Mouse (Mus musculus) small intestine, adult 2 months (tissue): ENCODE data around the gene Serac1. TPM values are rescaled to one million over a fixed set of nuclear protein-coding genes. Genes with fewer than 3 reads are reported as not detected.

Experiments used
- H3K27ac ChIP-seq: fragments of 200-500 bp; 2 replicates; pipeline ENCODE4 v1.5.1; 2012; ENCODE audit warnings: low read depth, low read length, control low read depth, inconsistent platforms; ENCODE audit not compliant: insufficient read depth
- H3K27me3 ChIP-seq: fragments of 200-500 bp; 2 replicates; pipeline ENCODE4 v1.6.1; 2012; ENCODE audit warnings: mild to moderate bottlenecking, moderate library complexity, low read length, inconsistent platforms; ENCODE audit not compliant: control insufficient read depth, insufficient read depth
- H3K36me3 ChIP-seq: fragments of 200-500 bp; 2 replicates; pipeline ENCODE4 v1.6.1; 2012; ENCODE audit warnings: mild to moderate bottlenecking, low read length, control low read depth, inconsistent platforms; ENCODE audit not compliant: control insufficient read depth, insufficient read depth
- H3K4me1 ChIP-seq: fragments of 200-500 bp; 2 replicates; pipeline ENCODE4 v1.6.1; 2012; ENCODE audit warnings: low read length, inconsistent platforms, mixed read lengths; ENCODE audit not compliant: control insufficient read depth, insufficient read depth, insufficient read length
- H3K4me3 ChIP-seq: fragments of 200-500 bp; 2 replicates; pipeline ENCODE4 v1.5.1; 2012; ENCODE audit warnings: low read depth, mild to moderate bottlenecking, control low read depth, inconsistent platforms, low read length, moderate library complexity
- CTCF ChIP-seq: fragments of 200-500 bp; IDR thresholded peaks from 2 replicates; pipeline ENCODE4 v1.5.1; 2012; ENCODE audit warnings: low read depth, mild to moderate bottlenecking, control low read depth, inconsistent platforms, low read length, moderate library complexity, mixed read lengths; ENCODE audit not compliant: insufficient replicate concordance, insufficient read length; ENCODE audit errors: extremely low read depth
- POLR2A ChIP-seq: fragments of 200-500 bp; IDR thresholded peaks from 2 replicates; pipeline ENCODE4 v1.6.1; 2012; ENCODE audit warnings: low read depth, mild to moderate bottlenecking, control low read depth, inconsistent platforms, low read length, moderate library complexity
- WGBS: fragments of 180-500 bp; shearing (Covaris S2); methylation state at CpG from one replicate; pipeline ENCODE4 v1.1.7; 2018; 5-methylcytosine and 5-hydroxymethylcytosine counted together
- polyA plus RNA-seq: library from polyadenylated mRNA; depleted of rRNA; stranded (reverse); fragments of >200 nt; gene quantifications from 2 replicates; pipeline ENCODE4 v1.2.3, GENCODE M21; 2012

The Serac1 gene
- polyA plus RNA-seq, 1 experiment = 1.3 TPM

DNA sequence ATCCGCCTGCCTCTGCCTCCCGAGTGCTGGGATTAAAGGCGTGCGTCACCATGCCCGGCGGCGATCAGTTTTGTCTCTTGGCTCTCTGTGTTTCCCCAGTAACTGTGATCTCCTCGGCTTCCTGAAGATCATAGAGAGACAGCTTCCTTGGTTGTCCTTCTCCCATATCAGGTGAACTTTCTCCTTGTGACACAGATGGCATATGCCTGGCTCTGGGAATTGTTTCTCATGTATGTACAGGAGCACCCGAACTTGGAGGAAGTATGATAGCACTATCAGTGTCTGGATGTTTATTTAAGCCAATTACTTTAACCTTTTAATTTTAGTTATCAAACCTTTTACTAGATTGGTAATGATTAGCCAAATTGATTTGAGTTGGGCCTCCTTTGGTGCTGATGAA, 35.5 kb upstream of the Serac1 start:
- Histone ChIP-seq H3K27me3 (no peaks in the 10 kb centered on the region), H3K4me1 (peaks cover 4% of the 10 kb centered on the region; the same call in 1 of the 2 replicates), H3K36me3 (no peaks in the 10 kb centered on the region), H3K4me3 (no peak overlapping the region), H3K27ac (peak overlapping the region; percentile 8; the same call in 1 of the 2 replicates)
- 36% methylated on average over 9 of the region's 9 CpGs for WGBS
- TF ChIP-seq CTCF = no peak
- TF ChIP-seq POLR2A = no peak

DNA sequence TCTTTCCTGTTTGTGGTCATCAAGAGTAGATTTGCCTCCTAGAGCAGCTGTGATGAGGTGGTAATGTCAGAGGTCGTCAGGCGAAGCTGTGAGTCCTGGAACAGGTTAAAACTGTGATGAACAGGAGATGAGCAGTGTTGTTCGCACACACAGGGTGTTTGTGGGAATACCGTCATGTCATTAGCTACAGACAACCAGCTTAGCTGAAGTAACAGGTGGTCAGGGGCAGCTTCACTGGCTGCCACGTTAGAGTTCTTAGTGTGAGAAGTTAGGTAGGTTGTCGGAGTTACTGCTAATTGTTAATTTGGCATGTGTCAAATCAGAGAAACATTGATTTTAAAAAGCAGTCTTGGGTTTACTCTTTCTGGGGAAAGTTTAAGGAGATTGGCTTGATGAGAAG, 34.1 kb upstream of the Serac1 start:
- H3K4me1 ChIP-seq = peaks cover 4% of the 10 kb centered on the region; the same call in 1 of the 2 replicates
- H3K4me3 ChIP-seq = no peak overlapping the region
- no peak for TF ChIP-seq POLR2A
- no peak for TF ChIP-seq CTCF
- 0 out of 2 replicates have a peak, but pooled peaks cover 2% of the 10 kb centered on the region for H3K36me3 ChIP-seq
- H3K27me3 ChIP-seq = no peaks in the 10 kb centered on the region
- no peak overlapping the region for H3K27ac ChIP-seq
- WGBS = 92% methylated on average over 6 of the region's 6 CpGs

DNA sequence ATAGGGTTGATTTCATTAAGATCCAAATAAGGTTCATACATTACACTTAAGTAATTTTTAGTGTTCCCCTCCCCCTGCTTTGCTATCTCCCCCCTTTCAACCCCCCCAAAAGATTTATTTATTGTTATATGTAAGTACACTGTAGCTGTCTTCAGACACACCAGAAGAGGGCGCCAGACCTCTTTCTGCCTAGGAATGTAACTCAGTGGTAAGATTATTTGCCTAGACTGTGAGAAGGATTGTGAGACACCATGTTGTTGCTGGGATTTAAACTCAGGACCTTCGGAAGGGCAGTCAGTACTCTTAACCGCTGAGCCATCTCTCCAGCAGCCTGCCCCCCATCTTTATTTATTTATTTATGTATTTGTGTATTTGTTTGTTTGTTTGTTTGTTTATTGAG, 31.4 kb upstream of the Serac1 start:
- WGBS = 78% methylated on average over 3 of the region's 3 CpGs

DNA sequence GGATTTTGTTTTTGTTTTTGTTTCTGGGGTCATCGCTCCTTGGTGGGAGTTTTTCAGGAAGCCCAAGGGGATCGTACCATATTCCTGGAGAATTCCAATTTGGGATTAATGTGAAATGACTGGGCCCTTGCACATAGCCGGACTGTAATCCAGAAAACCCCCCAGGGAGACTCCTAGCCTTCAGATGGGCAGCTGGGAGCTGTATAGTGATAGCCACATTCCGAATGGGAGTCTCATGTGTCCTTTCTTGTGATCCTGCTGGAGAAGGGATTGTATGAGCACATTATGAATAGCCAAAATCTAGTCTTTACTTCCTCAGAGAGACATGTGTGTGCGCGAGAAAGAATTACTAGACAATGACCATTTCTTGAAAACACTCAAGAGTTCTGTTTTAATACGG, 28.6 kb upstream of the Serac1 start:
- no peak overlapping the region for H3K4me3 ChIP-seq
- no peaks in the 10 kb centered on the region for H3K4me1 ChIP-seq
- TF ChIP-seq POLR2A (no peak), CTCF (no peak)
- no peak overlapping the region for H3K27ac ChIP-seq
- 82% methylated on average over 7 of the region's 7 CpGs for WGBS
- H3K27me3 ChIP-seq = 0 out of 2 replicates have a peak, but pooled peaks cover 3% of the 10 kb centered on the region
- 0 out of 2 replicates have a peak, but pooled peaks cover 2% of the 10 kb centered on the region for H3K36me3 ChIP-seq

More for the DNA sequence above, 31.4 kb upstream of the Serac1 start:
- no peak for TF ChIP-seq POLR2A
- TF ChIP-seq CTCF = no peak
- Histone ChIP-seq H3K4me1 (no peaks in the 10 kb centered on the region), H3K36me3 (0 out of 2 replicates have a peak, but pooled peaks cover 2% of the 10 kb centered on the region), H3K4me3 (no peak overlapping the region), H3K27me3 (no peaks in the 10 kb centered on the region), H3K27ac (no peak overlapping the region)

DNA sequence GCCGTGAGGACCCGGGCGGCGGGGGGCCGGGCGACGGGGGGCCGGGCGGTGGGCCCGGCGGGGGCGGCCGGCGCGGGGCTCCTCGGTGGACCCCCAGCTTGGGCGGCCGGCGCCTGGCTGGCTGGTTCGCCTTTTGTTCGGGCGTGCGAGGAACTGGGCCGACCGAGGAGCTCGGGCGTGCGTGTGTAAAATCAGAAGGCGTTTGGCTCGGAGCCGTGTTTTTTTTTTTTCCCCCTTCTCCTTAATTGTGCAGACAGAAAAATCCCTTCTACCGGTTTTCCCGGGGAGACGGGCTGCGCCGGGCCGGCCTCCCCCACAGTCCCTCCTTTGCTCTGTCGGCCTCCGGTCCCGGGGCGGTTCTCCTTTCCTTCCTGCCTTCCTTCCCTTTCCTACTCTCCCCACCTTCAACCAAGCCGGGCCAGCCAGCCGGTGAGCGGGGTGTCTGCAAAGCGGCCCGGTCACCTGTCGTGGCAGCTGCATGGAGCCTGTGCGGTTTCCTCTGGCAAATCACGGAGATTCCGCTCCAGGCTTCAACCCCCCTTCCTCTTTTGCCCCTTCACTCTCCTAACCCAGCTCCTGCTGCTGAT, 27.6 kb upstream of the Serac1 start:
- TF ChIP-seq POLR2A (no peak; the same call in 1 of the 2 replicates), CTCF (no peak)
- Histone ChIP-seq H3K4me1 (no peaks in the 10 kb centered on the region), H3K4me3 (peak overlapping the region; percentile 80), H3K27ac (peak overlapping the region; percentile 57), H3K36me3 (0 out of 2 replicates have a peak, but pooled peaks cover 2% of the 10 kb centered on the region), H3K27me3 (0 out of 2 replicates have a peak, but pooled peaks cover 3% of the 10 kb centered on the region)
- WGBS = under 1% methylated on average over 50 of the region's 50 CpGs

DNA sequence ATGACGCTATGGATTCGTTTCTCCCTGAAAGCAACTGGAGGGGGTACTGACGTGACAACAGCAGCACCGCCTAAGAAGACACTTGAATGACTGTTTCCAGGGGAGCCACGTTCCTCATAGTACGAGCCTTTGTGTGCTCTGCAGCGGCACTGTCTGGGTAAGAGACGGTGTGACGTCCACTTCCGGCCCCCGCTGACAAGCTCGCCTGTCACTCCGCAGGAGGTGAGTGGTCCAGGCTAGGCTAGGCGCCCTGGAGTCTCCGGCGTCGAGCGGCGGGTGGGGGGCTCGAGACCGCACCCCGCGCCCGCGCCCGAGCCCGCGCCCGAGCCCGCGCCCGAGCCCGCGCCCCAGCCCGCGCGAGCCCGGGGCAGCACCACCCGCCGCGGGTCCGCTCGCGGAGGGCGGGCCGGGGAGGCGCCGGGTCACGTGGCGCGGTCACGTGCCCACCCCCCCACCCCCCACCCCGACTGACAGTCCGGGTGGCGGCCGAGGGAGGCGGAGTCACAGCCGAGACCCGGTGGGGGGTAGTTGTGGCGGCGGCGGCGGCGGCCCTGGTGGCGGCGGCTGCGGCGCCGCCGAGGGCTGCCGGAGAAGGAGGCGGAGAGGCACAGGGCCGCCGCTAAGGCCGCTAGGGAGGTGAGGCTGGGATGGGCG, 26.9 kb upstream of the Serac1 start, which contains the start of gene Tulp4:
TSS of gene Tulp4 (plus strand) at position 77 of the 654 bp plus-strand sequence.
- Histone ChIP-seq H3K36me3 (0 out of 2 replicates have a peak, but pooled peaks cover 2% of the 10 kb centered on the region), H3K4me1 (no peaks in the 10 kb centered on the region), H3K27ac (peak within 1 kb of the TSS; percentile 79), H3K27me3 (0 out of 2 replicates have a peak, but pooled peaks cover 3% of the 10 kb centered on the region), H3K4me3 (peak within 1 kb of the TSS; percentile 80)
- TF ChIP-seq CTCF (no peak), POLR2A (peak; percentile 38; the same call in 1 of the 2 replicates)
- 1% methylated on average over 65 of the region's 76 CpGs for WGBS

DNA sequence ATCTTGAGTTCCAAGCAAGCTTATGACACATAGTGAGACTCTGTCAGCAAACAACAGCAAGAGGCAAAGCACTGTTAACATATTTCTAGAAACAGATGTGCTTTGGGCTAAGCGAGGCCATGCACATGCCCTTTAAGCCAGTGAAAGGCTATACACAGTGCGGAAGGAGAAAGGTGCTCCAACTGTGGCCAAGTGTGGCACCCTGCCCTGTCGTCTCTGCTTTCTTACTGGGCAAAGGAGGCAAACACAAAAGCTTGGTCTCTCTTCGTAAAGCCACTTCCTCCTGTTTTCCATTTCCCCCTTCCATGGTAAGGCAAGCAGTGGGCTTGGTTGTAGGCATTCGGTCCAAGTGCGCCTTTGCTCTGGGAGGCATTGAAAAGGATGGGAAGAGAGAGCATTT, 24.0 kb upstream of the Serac1 start:
- 81% methylated on average over 6 of the region's 6 CpGs for WGBS
- Histone ChIP-seq H3K27me3 (0 out of 2 replicates have a peak, but pooled peaks cover 3% of the 10 kb centered on the region), H3K4me1 (no peaks in the 10 kb centered on the region), H3K36me3 (no peaks in the 10 kb centered on the region), H3K27ac (no peak overlapping the region), H3K4me3 (no peak overlapping the region)
- TF ChIP-seq POLR2A (no peak), CTCF (no peak)
